Mouse (Mus musculus) myocyte (in vitro differentiated cells): Measurements from ENCODE around the gene Uxs1.

Experiments used
- CEBPB ChIP-seq: IDR thresholded peaks from 2 replicates; pipeline ENCODE4 v1.6.1; 2011; ENCODE audit warnings: mild to moderate bottlenecking, moderate library complexity; ENCODE audit not compliant: poor library complexity, insufficient read depth, severe bottlenecking
- E2F4 ChIP-seq: IDR thresholded peaks from one replicate; pipeline ENCODE4 v1.6.1; 2011; ENCODE audit warnings: mild to moderate bottlenecking, control low read depth, moderate library complexity; ENCODE audit not compliant: insufficient read depth
- MAX ChIP-seq: IDR thresholded peaks from one replicate; pipeline ENCODE4 v1.6.1; 2011; ENCODE audit warnings: low read depth, mild to moderate bottlenecking, control low read depth
- MYOD1 ChIP-seq, 3 experiments: IDR thresholded peaks; one replicate each; pipeline ENCODE4 v1.6.1; 2011; ENCODE audit warnings: control low read depth in 2 of 3, low read depth in 2 of 3, mild to moderate bottlenecking in 2 of 3, moderate library complexity in 1 of 3; ENCODE audit not compliant: insufficient read length in 2 of 3, control insufficient read depth in 1 of 3
- MYOG ChIP-seq, 3 experiments: IDR thresholded peaks; one replicate each; pipeline ENCODE4 v1.6.1; 2011; ENCODE audit warnings: control low read depth in 2 of 3, low read depth in 2 of 3, mild to moderate bottlenecking in 2 of 3; ENCODE audit not compliant: insufficient read length in 2 of 3, control insufficient read depth in 1 of 3, insufficient read depth in 1 of 3
- POLR2A ChIP-seq: IDR thresholded peaks from one replicate; pipeline ENCODE4 v1.6.1; 2011; ENCODE audit warnings: low read depth, mild to moderate bottlenecking, control low read depth, moderate library complexity; ENCODE audit not compliant: insufficient read length
- POLR2AphosphoS2 ChIP-seq: IDR thresholded peaks from one replicate; pipeline ENCODE4 v1.6.1; 2011; ENCODE audit warnings: low read depth, control low read depth; ENCODE audit not compliant: insufficient read length
- REST ChIP-seq: IDR thresholded peaks from one replicate; pipeline ENCODE4 v1.6.1; 2011; ENCODE audit warnings: mild to moderate bottlenecking, control low read depth, moderate library complexity; ENCODE audit not compliant: insufficient read depth, insufficient read length
- SRF ChIP-seq: IDR thresholded peaks from one replicate; pipeline ENCODE4 v1.6.1; 2011; ENCODE audit warnings: low read depth; ENCODE audit not compliant: control insufficient read depth, insufficient read length
- TCF12 ChIP-seq: IDR thresholded peaks from one replicate; pipeline ENCODE4 v1.6.1; 2011; ENCODE audit warnings: mild to moderate bottlenecking, control low read depth; ENCODE audit not compliant: poor library complexity, insufficient read depth, severe bottlenecking
- TCF3 ChIP-seq: IDR thresholded peaks from one replicate; pipeline ENCODE4 v1.6.1; 2011; ENCODE audit warnings: low read depth, control low read depth; ENCODE audit not compliant: insufficient read length
- USF1 ChIP-seq: IDR thresholded peaks from one replicate; pipeline ENCODE4 v1.6.1; 2011; ENCODE audit warnings: low read depth, mild to moderate bottlenecking, control low read depth, moderate library complexity

- TF ChIP-seq MAX (no peak), POLR2A (no peak), USF1 (no peak), TCF12 (no peak), CEBPB (no peak), MYOD1 (IDR thresholded peaks at IDR 0.05; ENCODE audit: control insufficient read depth in 1 of 3, insufficient read length in 2 of 3, low read depth in 2 of 3) (no peak), POLR2AphosphoS2 (no peak), E2F4 (no peak), MYOG (IDR thresholded peaks at IDR 0.05; ENCODE audit: control insufficient read depth in 1 of 3, insufficient read depth in 1 of 3, insufficient read length in 2 of 3, low read depth in 2 of 3) (no peak), TCF3 (no peak), SRF (no peak), REST (no peak)
Observed at GRCm38 (mm10) chr1:43843398-43843797, 15.8 kb upstream of the Uxs1 start.
